Mouse (Mus musculus): ENCODE measurements at regions not wholly inside any gene's neighbourhood (a gene's known extent, or its start where the extent isn't known, plus 50 kb on each side); places are given as distances from the start of the nearest gene placed in this dataset.

DNA sequence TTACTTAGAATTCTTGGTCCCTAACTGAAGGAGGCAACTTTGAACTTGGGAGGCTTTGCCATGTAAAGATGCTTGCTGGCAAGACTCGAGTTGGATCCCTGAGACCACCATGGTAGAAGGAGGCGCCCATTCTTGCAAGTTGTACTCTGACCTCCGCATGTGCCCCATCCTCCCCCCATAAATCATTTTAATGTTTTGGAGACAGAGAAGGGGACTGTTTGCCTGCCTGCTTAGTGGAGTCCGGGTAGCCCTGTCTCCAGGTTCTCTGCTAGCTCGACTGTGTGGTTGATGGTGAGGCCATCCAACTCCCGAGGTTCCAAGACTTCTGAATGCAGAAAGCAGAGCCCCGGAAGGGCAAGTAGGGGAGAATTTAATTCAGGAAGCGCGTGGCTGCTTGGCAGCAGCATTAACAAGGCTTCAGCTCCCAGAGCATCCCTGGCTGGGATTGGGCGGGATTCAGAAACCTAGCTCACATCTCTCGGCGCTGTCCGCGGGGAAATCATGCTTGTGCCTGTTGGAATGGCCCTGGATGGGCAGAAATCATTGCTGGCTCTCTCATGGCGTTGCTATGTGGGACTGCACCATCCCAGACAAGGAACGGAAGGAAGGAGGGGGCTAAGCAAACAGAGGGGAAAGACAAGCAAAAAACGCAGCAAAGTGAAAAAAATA is 202.8 kb upstream of the Zfp64 start:
- H3K36me3 ChIP-seq (ENCODE audit: control insufficient read depth, insufficient read depth) = no peaks in the 10 kb centered on the region
- no peak for TF ChIP-seq REST (IDR thresholded peaks at IDR 0.05; ENCODE audit: insufficient read depth, insufficient read length)
- no peak for TF ChIP-seq E2F4 (IDR thresholded peaks at IDR 0.05; ENCODE audit: insufficient read depth)
- TF ChIP-seq POLR2AphosphoS2 (IDR thresholded peaks at IDR 0.05; ENCODE audit: insufficient read length, low read depth) = no peak
- no peak for TF ChIP-seq CEBPB (IDR thresholded peaks at IDR 0.05; ENCODE audit: insufficient read depth, poor library complexity, severe bottlenecking)
- no peak for TF ChIP-seq POLR2A (IDR thresholded peaks at IDR 0.05; ENCODE audit: insufficient read length, low read depth)
- no peak overlapping the region for H3K4me3 ChIP-seq
- H3ac ChIP-seq (ENCODE audit: control insufficient read depth, insufficient read length) = no peak overlapping the region
- no peak overlapping the region for H3K4me2 ChIP-seq (ENCODE audit: low read depth)
- no peaks in the 10 kb centered on the region for H3K27me3 ChIP-seq (ENCODE audit: control insufficient read depth, insufficient read depth, insufficient read length)
- no peaks in the 10 kb centered on the region for H3K79me2 ChIP-seq (ENCODE audit: control insufficient read depth, insufficient read depth)

DNA sequence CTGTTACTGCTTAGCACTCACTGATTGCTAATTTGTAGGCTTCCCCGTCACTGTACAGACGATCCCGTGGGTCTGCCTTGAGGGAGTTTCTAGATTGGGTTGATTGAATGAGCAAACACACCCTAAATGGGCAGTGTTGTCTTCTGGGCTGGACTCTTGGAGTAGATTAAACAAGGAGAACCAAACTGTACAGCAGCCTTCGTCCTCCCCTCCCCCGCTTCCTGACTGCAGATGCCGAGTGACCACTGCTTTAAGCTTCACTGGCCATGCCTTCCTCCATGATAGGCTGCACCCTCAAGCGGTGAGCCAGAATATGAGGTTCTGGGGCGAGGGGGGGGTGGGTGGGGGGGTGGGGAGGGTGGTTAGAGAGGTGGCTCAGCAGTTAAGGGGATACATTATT is 201.5 kb upstream of the Zfp64 start:
- TF ChIP-seq POLR2A (IDR thresholded peaks at IDR 0.05; ENCODE audit: insufficient read length, low read depth) = no peak
- TF ChIP-seq SRF (IDR thresholded peaks at IDR 0.05; ENCODE audit: control insufficient read depth, insufficient read length, low read depth) = no peak
- no peak for TF ChIP-seq E2F4 (IDR thresholded peaks at IDR 0.05; ENCODE audit: insufficient read depth)
- TF ChIP-seq MYOD1 (IDR thresholded peaks at IDR 0.05; ENCODE audit: control insufficient read depth in 1 of 3, insufficient read length in 2 of 3, low read depth in 2 of 3) = no peak
- TF ChIP-seq TCF12 (IDR thresholded peaks at IDR 0.05; ENCODE audit: insufficient read depth, poor library complexity, severe bottlenecking) = no peak
- no peak for TF ChIP-seq USF1 (IDR thresholded peaks at IDR 0.05; ENCODE audit: low read depth)
- TF ChIP-seq MYOG (IDR thresholded peaks at IDR 0.05; ENCODE audit: control insufficient read depth in 1 of 3, insufficient read depth in 1 of 3, insufficient read length in 2 of 3, low read depth in 2 of 3) = no peak
- no peak for TF ChIP-seq POLR2AphosphoS2 (IDR thresholded peaks at IDR 0.05; ENCODE audit: insufficient read length, low read depth)
- no peak overlapping the region for H3K4me2 ChIP-seq (ENCODE audit: low read depth)
- no peaks in the 10 kb centered on the region for H3K27me3 ChIP-seq (ENCODE audit: control insufficient read depth, insufficient read depth, insufficient read length)
- H3K79me2 ChIP-seq (ENCODE audit: control insufficient read depth, insufficient read depth) = no peaks in the 10 kb centered on the region
- H3ac ChIP-seq (ENCODE audit: control insufficient read depth, insufficient read length) = no peak overlapping the region
- H3K4me3 ChIP-seq = no peak overlapping the region
- H3K36me3 ChIP-seq (ENCODE audit: control insufficient read depth, insufficient read depth) = no peaks in the 10 kb centered on the region

DNA sequence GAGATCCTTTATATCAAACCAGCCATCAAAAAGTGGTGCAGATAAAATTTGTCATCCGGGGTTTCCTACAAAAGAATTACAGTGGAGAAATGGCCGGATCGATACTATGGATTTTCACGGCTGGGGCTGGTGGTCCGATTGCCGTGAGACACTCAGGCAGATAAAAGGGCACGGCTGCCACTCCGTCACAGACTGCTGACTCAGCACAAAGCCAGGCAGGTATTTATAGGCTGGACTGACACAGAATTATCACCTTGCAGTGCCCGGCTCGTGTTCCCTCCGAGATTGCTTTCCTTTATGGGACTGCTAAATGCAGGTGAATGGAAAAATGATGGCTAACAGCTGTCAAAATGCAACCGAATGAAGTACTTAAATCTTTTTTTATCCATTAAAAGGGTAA is 199.5 kb upstream of the Zfp64 start:
- H3K36me3 ChIP-seq (ENCODE audit: control insufficient read depth, insufficient read depth) = no peaks in the 10 kb centered on the region
- no peak overlapping the region for H3ac ChIP-seq (ENCODE audit: control insufficient read depth, insufficient read length)
- no peaks in the 10 kb centered on the region for H3K79me2 ChIP-seq (ENCODE audit: control insufficient read depth, insufficient read depth)
- TF ChIP-seq USF1 (IDR thresholded peaks at IDR 0.05; ENCODE audit: low read depth) (no peak), POLR2AphosphoS2 (IDR thresholded peaks at IDR 0.05; ENCODE audit: insufficient read length, low read depth) (no peak), REST (IDR thresholded peaks at IDR 0.05; ENCODE audit: insufficient read depth, insufficient read length) (no peak), TCF3 (IDR thresholded peaks at IDR 0.05; ENCODE audit: insufficient read length, low read depth) (no peak), POLR2A (IDR thresholded peaks at IDR 0.05; ENCODE audit: insufficient read length, low read depth) (no peak), E2F4 (IDR thresholded peaks at IDR 0.05; ENCODE audit: insufficient read depth) (no peak), MYOD1 (IDR thresholded peaks at IDR 0.05; ENCODE audit: control insufficient read depth in 1 of 3, insufficient read length in 2 of 3, low read depth in 2 of 3) (no peak), MAX (IDR thresholded peaks at IDR 0.05; ENCODE audit: low read depth) (no peak), TCF12 (IDR thresholded peaks at IDR 0.05; ENCODE audit: insufficient read depth, poor library complexity, severe bottlenecking) (no peak), SRF (IDR thresholded peaks at IDR 0.05; ENCODE audit: control insufficient read depth, insufficient read length, low read depth) (no peak), MYOG (IDR thresholded peaks at IDR 0.05; ENCODE audit: control insufficient read depth in 1 of 3, insufficient read depth in 1 of 3, insufficient read length in 2 of 3, low read depth in 2 of 3) (no peak), CEBPB (IDR thresholded peaks at IDR 0.05; ENCODE audit: insufficient read depth, poor library complexity, severe bottlenecking) (no peak)
- no peaks in the 10 kb centered on the region for H3K27me3 ChIP-seq (ENCODE audit: control insufficient read depth, insufficient read depth, insufficient read length)
- H3K4me3 ChIP-seq = no peak overlapping the region
- H3K4me2 ChIP-seq (ENCODE audit: low read depth) = no peak overlapping the region

DNA sequence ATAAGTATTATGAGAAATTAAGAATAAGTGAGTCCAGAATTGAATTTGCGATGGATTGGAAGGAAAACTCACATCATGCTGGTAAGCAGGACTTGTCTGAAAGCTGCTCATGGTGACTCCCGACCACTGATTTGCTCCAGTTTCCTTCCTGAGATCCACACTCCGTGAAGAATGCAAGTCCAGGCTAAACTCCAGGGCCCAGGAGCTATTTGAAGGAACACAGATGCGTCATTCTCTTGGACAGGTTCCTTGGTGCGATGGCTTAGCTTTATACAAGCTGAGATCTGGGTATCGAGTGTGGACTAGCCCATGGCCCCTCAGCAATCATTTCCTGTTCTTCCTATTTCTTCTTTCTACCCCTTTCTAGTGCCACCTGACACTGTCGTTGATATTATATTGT is 192.3 kb upstream of the Zfp64 start:
- Histone ChIP-seq H3ac (ENCODE audit: control insufficient read depth, insufficient read length) (no peak overlapping the region), H3K4me2 (ENCODE audit: low read depth) (no peak overlapping the region), H3K79me2 (ENCODE audit: control insufficient read depth, insufficient read depth) (no peaks in the 10 kb centered on the region), H3K36me3 (ENCODE audit: control insufficient read depth, insufficient read depth) (no peaks in the 10 kb centered on the region), H3K27me3 (ENCODE audit: control insufficient read depth, insufficient read depth, insufficient read length) (no peaks in the 10 kb centered on the region), H3K4me3 (no peak overlapping the region)
- TF ChIP-seq MYOD1 (IDR thresholded peaks at IDR 0.05; ENCODE audit: control insufficient read depth in 1 of 3, insufficient read length in 2 of 3, low read depth in 2 of 3) = no peak
- TF ChIP-seq TCF3 (IDR thresholded peaks at IDR 0.05; ENCODE audit: insufficient read length, low read depth) = no peak
- TF ChIP-seq SRF (IDR thresholded peaks at IDR 0.05; ENCODE audit: control insufficient read depth, insufficient read length, low read depth) = no peak
- TF ChIP-seq E2F4 (IDR thresholded peaks at IDR 0.05; ENCODE audit: insufficient read depth) = no peak
- no peak for TF ChIP-seq POLR2AphosphoS2 (IDR thresholded peaks at IDR 0.05; ENCODE audit: insufficient read length, low read depth)
- TF ChIP-seq USF1 (IDR thresholded peaks at IDR 0.05; ENCODE audit: low read depth) = no peak
- TF ChIP-seq MAX (IDR thresholded peaks at IDR 0.05; ENCODE audit: low read depth) = no peak
- no peak for TF ChIP-seq REST (IDR thresholded peaks at IDR 0.05; ENCODE audit: insufficient read depth, insufficient read length)
- TF ChIP-seq POLR2A (IDR thresholded peaks at IDR 0.05; ENCODE audit: insufficient read length, low read depth) = no peak
- no peak for TF ChIP-seq CEBPB (IDR thresholded peaks at IDR 0.05; ENCODE audit: insufficient read depth, poor library complexity, severe bottlenecking)
- no peak for TF ChIP-seq TCF12 (IDR thresholded peaks at IDR 0.05; ENCODE audit: insufficient read depth, poor library complexity, severe bottlenecking)
- no peak for TF ChIP-seq MYOG (IDR thresholded peaks at IDR 0.05; ENCODE audit: control insufficient read depth in 1 of 3, insufficient read depth in 1 of 3, insufficient read length in 2 of 3, low read depth in 2 of 3)

DNA sequence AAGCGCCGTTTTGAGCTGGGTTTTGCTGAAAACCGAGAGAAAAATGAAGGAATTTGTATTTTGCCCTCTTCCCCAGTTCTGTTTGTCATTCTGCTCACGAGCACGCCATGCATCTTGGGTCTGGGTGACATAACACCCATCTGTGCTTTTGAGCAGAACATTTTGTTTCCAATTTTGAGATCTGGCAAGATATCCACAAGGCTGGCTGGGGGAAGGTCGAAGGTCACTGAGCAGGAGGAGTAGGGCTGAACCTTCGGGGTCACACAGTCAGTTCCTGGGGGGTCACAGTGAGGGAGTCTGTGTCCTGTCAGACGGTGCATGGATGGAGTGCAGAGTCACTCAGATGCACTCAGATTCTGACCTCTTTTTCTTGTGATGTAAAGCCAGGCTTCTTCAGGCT is 186.8 kb upstream of the Zfp64 start:
- H3K79me2 ChIP-seq (ENCODE audit: control insufficient read depth, insufficient read depth) = no peaks in the 10 kb centered on the region
- no peak for TF ChIP-seq USF1 (IDR thresholded peaks at IDR 0.05; ENCODE audit: low read depth)
- H3K4me3 ChIP-seq = no peak overlapping the region
- no peak overlapping the region for H3K4me2 ChIP-seq (ENCODE audit: low read depth)
- H3K27me3 ChIP-seq (ENCODE audit: control insufficient read depth, insufficient read depth, insufficient read length) = no peaks in the 10 kb centered on the region
- H3K36me3 ChIP-seq (ENCODE audit: control insufficient read depth, insufficient read depth) = no peaks in the 10 kb centered on the region
- H3ac ChIP-seq (ENCODE audit: control insufficient read depth, insufficient read length) = no peak overlapping the region

Data from myocyte (in vitro differentiated cells).